Mouse (Mus musculus) limb, embryonic 14.5 days (tissue): ENCODE measurements around the gene Adora2a. TPM values are rescaled to one million over a fixed set of nuclear protein-coding genes. Genes with fewer than 3 reads are reported as not detected.

Experiments
- ATAC-seq: fragments of 200-750 bp; cut with Nextera tagmentation; 2 replicates; pipeline ENCODE4 v1.8.0; 2017; ENCODE audit warnings: low read depth, moderate number of reproducible peaks, moderate TSS enrichment; ENCODE audit not compliant: low FRiP score
- DNase-seq: peaks from one replicate; pipeline ENCODE4 v3.0.0-alpha.2; 2015; ENCODE audit warnings: low spot score
- H3K27ac ChIP-seq: fragments of 300-500 bp; sonication (generic); replicated peaks from 2 replicates; pipeline ENCODE4 v1.5.1; 2014; ENCODE audit warnings: low read depth, mild to moderate bottlenecking, low read length, moderate library complexity, mixed read lengths
- H3K27me3 ChIP-seq: fragments of 300-500 bp; sonication (generic); 2 replicates; pipeline ENCODE4 v1.6.1; 2014; ENCODE audit warnings: low read length, mixed read lengths; ENCODE audit not compliant: control insufficient read depth, insufficient read depth
- H3K36me3 ChIP-seq: fragments of 300-500 bp; sonication (generic); 2 replicates; pipeline ENCODE4 v1.6.1; 2014; ENCODE audit warnings: mild to moderate bottlenecking, low read length, moderate library complexity, mixed read lengths; ENCODE audit not compliant: control insufficient read depth, insufficient read depth
- H3K4me1 ChIP-seq: fragments of 300-500 bp; sonication (generic); 2 replicates; pipeline ENCODE4 v1.6.1; 2014; ENCODE audit warnings: antibody characterized with exemption, low read length, mixed read lengths; ENCODE audit not compliant: control insufficient read depth, insufficient read depth
- H3K4me2 ChIP-seq: fragments of 300-500 bp; sonication (generic); replicated peaks from 2 replicates; pipeline ENCODE4 v1.6.1; 2014; ENCODE audit warnings: low read depth, mild to moderate bottlenecking, low read length, moderate library complexity; ENCODE audit not compliant: severe bottlenecking
- H3K4me3 ChIP-seq: fragments of 300-500 bp; sonication (generic); replicated peaks from 2 replicates; pipeline ENCODE4 v1.5.1; 2014; ENCODE audit warnings: low read length
- H3K9ac ChIP-seq: fragments of 300-500 bp; sonication (generic); 2 replicates; pipeline ENCODE4 v1.6.1; 2014; ENCODE audit warnings: mild to moderate bottlenecking, low read depth, low read length, moderate library complexity; ENCODE audit not compliant: severe bottlenecking
- H3K9me3 ChIP-seq: fragments of 300-500 bp; sonication (generic); 2 replicates; pipeline ENCODE4 v1.6.1; 2016; ENCODE audit warnings: low read length; ENCODE audit not compliant: control insufficient read depth
- POLR2A ChIP-seq: fragments of 200-500 bp; IDR thresholded peaks from 2 replicates; pipeline ENCODE4 v1.8.0; 2012; ENCODE audit warnings: inconsistent platforms, mild to moderate bottlenecking, moderate library complexity, borderline replicate concordance; ENCODE audit not compliant: insufficient read depth, insufficient read length; ENCODE audit errors: extremely low read depth
- WGBS: fragments of 180-500 bp; shearing (Covaris S2); extraction: QIAGEN DNeasy Blood & Tissue Kit; methylation state at CpG from one replicate; pipeline ENCODE4 v1.1.7; 2014; 5-methylcytosine and 5-hydroxymethylcytosine counted together
- polyA plus RNA-seq, 2 experiments: library from polyadenylated mRNA; depleted of rRNA in 1 of 2; stranded (reverse) in 1 of 2; unstranded in 1 of 2; fragments of >200 nt; fragmentation: Nextera tagmentation in 1 of 2; extraction: Ambion mirVana in 1 of 2; gene quantifications; 2 replicates each; pipeline versions ENCODE4 v1.2.1 to v1.2.3; 2012 to 2014

Gene Adora2a
- polyA plus RNA-seq, 2 experiments = 4.2 to 4.7 TPM

GRCm38 (mm10) chr10:75294362-75294761, 22.3 kb upstream of the Adora2a start:
- 73% methylated on average over 4 of the region's 4 CpGs for WGBS
- Histone ChIP-seq H3K4me1 (no peaks in the 10 kb centered on the region), H3K27ac (no peak overlapping the region), H3K27me3 (no peaks in the 10 kb centered on the region), H3K9ac (no peak overlapping the region), H3K36me3 (peaks cover 33% of the 10 kb centered on the region), H3K4me3 (no peak overlapping the region), H3K4me2 (no peak overlapping the region), H3K9me3 (no peaks in the 10 kb centered on the region)
- no peak for TF ChIP-seq POLR2A
- ATAC-seq (no peak), DNase-seq (no peak)

DNA sequence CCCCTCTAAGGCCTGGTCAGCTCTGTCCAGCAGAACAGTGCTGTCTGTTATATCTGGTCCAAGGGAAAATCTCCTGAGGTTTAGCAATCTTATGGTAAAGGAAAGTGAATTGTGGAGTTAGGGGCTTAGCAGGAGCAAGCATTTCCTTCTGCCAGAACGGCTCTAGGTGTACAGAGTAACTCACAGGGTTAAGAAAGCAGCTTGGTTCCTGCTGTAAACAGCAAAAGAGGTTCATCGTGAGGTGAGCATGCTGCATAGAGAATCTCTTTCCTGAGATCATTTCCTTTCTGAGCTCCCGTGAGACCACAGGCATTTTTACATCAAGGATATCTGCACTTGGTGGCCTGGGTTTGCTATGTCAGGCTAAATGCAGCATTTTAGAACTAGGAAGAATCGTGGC, 21.8 kb upstream of the Adora2a start:
- no peaks in the 10 kb centered on the region for H3K4me1 ChIP-seq
- ATAC-seq (peak; percentile 57; the same call in 1 of the 2 replicates), DNase-seq (no peak)
- H3K9me3 ChIP-seq = no peaks in the 10 kb centered on the region
- H3K36me3 ChIP-seq = peaks cover 33% of the 10 kb centered on the region
- no peak overlapping the region for H3K4me2 ChIP-seq
- no peak for TF ChIP-seq POLR2A
- no peaks in the 10 kb centered on the region for H3K27me3 ChIP-seq
- no peak overlapping the region for H3K27ac ChIP-seq
- no peak overlapping the region for H3K4me3 ChIP-seq
- no peak overlapping the region for H3K9ac ChIP-seq
- WGBS = 70% methylated on average over 4 of the region's 4 CpGs

GRCm38 (mm10) chr10:75298608-75299007, 18.1 kb upstream of the Adora2a start:
- Histone ChIP-seq H3K4me3 (no peak overlapping the region), H3K36me3 (peaks cover 55% of the 10 kb centered on the region), H3K4me2 (no peak overlapping the region), H3K9ac (no peak overlapping the region), H3K4me1 (no peaks in the 10 kb centered on the region), H3K9me3 (no peaks in the 10 kb centered on the region), H3K27ac (no peak overlapping the region), H3K27me3 (no peaks in the 10 kb centered on the region)
- DNase-seq (no peak), ATAC-seq (no peak)
- TF ChIP-seq POLR2A = no peak
- WGBS = 93% methylated on average over 5 of the region's 5 CpGs

GRCm38 (mm10) chr10:75299785-75300418, 16.8 kb upstream of the Adora2a start:
- Histone ChIP-seq H3K9me3 (no peaks in the 10 kb centered on the region), H3K27me3 (no peaks in the 10 kb centered on the region), H3K4me1 (no peaks in the 10 kb centered on the region), H3K4me2 (no peak overlapping the region), H3K4me3 (no peak overlapping the region), H3K27ac (no peak overlapping the region), H3K9ac (no peak overlapping the region), H3K36me3 (peaks cover 54% of the 10 kb centered on the region)
- ATAC-seq (no peak), DNase-seq (peak; percentile 67)
- no peak for TF ChIP-seq POLR2A
- 51% methylated on average over 5 of the region's 5 CpGs for WGBS

GRCm38 (mm10) chr10:75301195-75301806, 15.4 kb upstream of the Adora2a start:
- Histone ChIP-seq H3K27ac (no peak overlapping the region), H3K4me3 (no peak overlapping the region), H3K4me1 (no peaks in the 10 kb centered on the region), H3K9me3 (no peaks in the 10 kb centered on the region), H3K27me3 (no peaks in the 10 kb centered on the region), H3K9ac (no peak overlapping the region), H3K4me2 (no peak overlapping the region), H3K36me3 (peaks cover 52% of the 10 kb centered on the region)
- WGBS = 89% methylated on average over 12 of the region's 12 CpGs
- no peak for TF ChIP-seq POLR2A
- ATAC-seq (no peak), DNase-seq (no peak)
